Mouse (Mus musculus) skeletal muscle tissue, adult 2 months (tissue): ENCODE measurements around the gene Notch2.

Source experiments
- DNase-seq: peaks from one replicate; pipeline ENCODE4 v3.0.0-alpha.2; 2012; ENCODE audit warnings: low read depth, low spot score

Notch2 gene

GRCm38 (mm10) chr3:97993920-97994545, 19.3 kb upstream of the Notch2 start:
- DNase-seq: peak; percentile 34

GRCm38 (mm10) chr3:97994818-97995217, 18.5 kb upstream of the Notch2 start:
- no peak for DNase-seq

- DNase-seq: no peak
These were observed 15.0 kb upstream of the Notch2 start for GRCm38 (mm10) chr3:97998349-97998748.

GRCm38 (mm10) chr3:98003558-98003957, 9.8 kb upstream of the Notch2 start:
- DNase-seq: no peak

- DNase-seq: no peak
These were observed 9.1 kb upstream of the Notch2 start for GRCm38 (mm10) chr3:98004231-98004630.

GRCm38 (mm10) chr3:98005306-98005705, 8.0 kb upstream of the Notch2 start:
- DNase-seq: no peak

GRCm38 (mm10) chr3:98006046-98006691, 7.2 kb upstream of the Notch2 start:
- no peak for DNase-seq

- DNase-seq: no peak
These were observed 6.4 kb upstream of the Notch2 start for GRCm38 (mm10) chr3:98006973-98007372.

GRCm38 (mm10) chr3:98008143-98008542, 5.2 kb upstream of the Notch2 start:
- no peak for DNase-seq

- DNase-seq: no peak
These were observed 4.0 kb upstream of the Notch2 start for GRCm38 (mm10) chr3:98009190-98009840.

- DNase-seq: no peak
These were observed 284 bp upstream of the Notch2 start for GRCm38 (mm10) chr3:98013086-98013400.

GRCm38 (mm10) chr3:98015205-98016171, 2.2 kb downstream of the Notch2 start:
- DNase-seq: no peak

GRCm38 (mm10) chr3:98016901-98017591, 3.7 kb downstream of the Notch2 start:
- no peak for DNase-seq

- no peak for DNase-seq
These were observed 4.9 kb downstream of the Notch2 start for GRCm38 (mm10) chr3:98018187-98018586.

- DNase-seq: no peak
These were observed 7.3 kb downstream of the Notch2 start for GRCm38 (mm10) chr3:98020431-98021229.

GRCm38 (mm10) chr3:98024288-98024848, 11.0 kb downstream of the Notch2 start:
- no peak for DNase-seq

- no peak for DNase-seq
These were observed 12.2 kb downstream of the Notch2 start for GRCm38 (mm10) chr3:98025521-98025920.

GRCm38 (mm10) chr3:98025921-98026880, 12.9 kb downstream of the Notch2 start:
- DNase-seq: peak; percentile 80

GRCm38 (mm10) chr3:98027371-98027774, 14.0 kb downstream of the Notch2 start:
- DNase-seq: no peak
